Mouse (Mus musculus) T-helper 1 cell (primary cell): ENCODE data around the gene Gm28729.
"Not testable (repeated sequence)": the region's sequence is repeated elsewhere in the genome, so short reads cannot be mapped to it uniquely, and the experiment has no call there.

ENCODE experiments used
- in situ Hi-C: fragments of 300-600 bp; cut with MboI, MseI; formaldehyde crosslinking; loops from one replicate; pipeline ENCODE4 v1.15.1; 2025; ENCODE audit warnings: high pct_unique_total_duplicates

The Gm28729 gene

GRCm38 (mm10) chr9:96524972-96525506, at the start of gene Gm28729:
Gene Gm28729, minus strand, starts transcription at chr9:96525264.
- in situ Hi-C loops = no loop called here

- in situ Hi-C loops = no loop called here
Observed at GRCm38 (mm10) chr9:96573252-96573651, 48.2 kb upstream of the Gm28729 start.

- in situ Hi-C loops = no loop called here
Observed at GRCm38 (mm10) chr9:96572754-96573153, 47.7 kb upstream of the Gm28729 start.

GRCm38 (mm10) chr9:96566470-96566996, 41.5 kb upstream of the Gm28729 start:
- in situ Hi-C loops = loop anchor here (5.0 kb wide), 2 partner anchors 86 to 246 kb away; no protein-coding TSS in a partner anchor

- in situ Hi-C loops = no loop called here
Observed at GRCm38 (mm10) chr9:96563501-96563900, 38.4 kb upstream of the Gm28729 start.

- in situ Hi-C loops = no loop called here
Observed at GRCm38 (mm10) chr9:96559148-96559547, 34.1 kb upstream of the Gm28729 start.

- in situ Hi-C loops = no loop called here
Observed at GRCm38 (mm10) chr9:96558594-96558993, 33.5 kb upstream of the Gm28729 start.

GRCm38 (mm10) chr9:96554095-96554494, 29.0 kb upstream of the Gm28729 start:
- in situ Hi-C loops = no loop called here

GRCm38 (mm10) chr9:96545410-96545809, 20.3 kb upstream of the Gm28729 start:
- in situ Hi-C loops = no loop called here

GRCm38 (mm10) chr9:96543643-96544640, 18.9 kb upstream of the Gm28729 start:
- in situ Hi-C loops = no loop called here

- in situ Hi-C loops = no loop called here
Observed at GRCm38 (mm10) chr9:96538916-96539315, 13.9 kb upstream of the Gm28729 start.

GRCm38 (mm10) chr9:96537615-96537919, 12.5 kb upstream of the Gm28729 start:
- in situ Hi-C loops = no loop called here

GRCm38 (mm10) chr9:96536895-96537614, 12.0 kb upstream of the Gm28729 start:
- in situ Hi-C loops = no loop called here

GRCm38 (mm10) chr9:96536093-96536492, 11.0 kb upstream of the Gm28729 start:
- in situ Hi-C loops = not testable (repeated sequence)

- in situ Hi-C loops = no loop called here
Observed at GRCm38 (mm10) chr9:96535431-96535830, 10.4 kb upstream of the Gm28729 start.

- in situ Hi-C loops = no loop called here
Observed at GRCm38 (mm10) chr9:96534256-96534655, 9.2 kb upstream of the Gm28729 start.

- in situ Hi-C loops = no loop called here
Observed at GRCm38 (mm10) chr9:96533476-96533875, 8.4 kb upstream of the Gm28729 start.

GRCm38 (mm10) chr9:96532531-96532930, 7.5 kb upstream of the Gm28729 start:
- in situ Hi-C loops = no loop called here

GRCm38 (mm10) chr9:96530674-96531081, 5.6 kb upstream of the Gm28729 start:
- in situ Hi-C loops = no loop called here

- in situ Hi-C loops = no loop called here
Observed at GRCm38 (mm10) chr9:96529961-96530673, 5.1 kb upstream of the Gm28729 start.

- in situ Hi-C loops = no loop called here
Observed at GRCm38 (mm10) chr9:96526011-96526410, 947 bp upstream of the Gm28729 start.
